Comparison of ENCODE assay signal across 19 mouse cellular contexts in the genomic region with DNA sequence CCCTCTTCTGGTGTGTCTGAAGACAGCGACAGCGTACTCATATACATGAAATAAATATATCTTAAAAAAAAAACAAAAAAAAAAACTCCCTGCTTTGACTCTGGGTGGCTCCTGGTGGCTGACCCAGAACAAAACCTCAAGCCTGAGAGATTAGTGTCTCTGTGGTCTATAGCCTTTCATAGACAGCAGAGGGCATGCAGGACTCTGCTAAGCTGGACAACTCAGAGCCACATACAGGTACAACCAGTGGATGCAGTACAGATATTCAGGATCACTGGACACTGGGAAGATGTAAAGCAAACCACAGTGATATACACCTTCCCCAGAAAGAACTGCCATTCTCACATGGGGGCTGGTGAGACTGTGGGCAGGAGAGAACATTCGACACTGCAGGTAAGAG. TPM values are rescaled to one million over a fixed set of nuclear protein-coding genes. Genes with fewer than 3 reads are reported as not detected.
A peak's percentile ranks its signal among the peaks of the same experiment; 100 is the strongest.
DNase-seq lines count a peak whose midpoint lies in the region; ATAC-seq and TF ChIP-seq lines count a peak whose summit lies in the region.
"Had no signal": no experiment of that assay in that cellular context is flagged by ENCODE, and none has a peak within 500 bp of the region (broad histone marks: within the 10 kb centered on the region; RNA-seq: fewer than 3 reads in every experiment).

No protein-coding gene starts in this region.

- peak; percentile 38 for TF ChIP-seq CTCF in gastrocnemius, adult 2 months (IDR thresholded peaks at IDR 0.05)
- peak; percentile 37 for TF ChIP-seq CTCF in kidney, postnatal 0 days (IDR thresholded peaks at IDR 0.05; ENCODE audit: low read depth)
- peak in 1 of 2 experiments; percentile 30; a peak in 2 of 4 replicates for TF ChIP-seq CTCF in CH12.LX (conservative IDR thresholded peaks at IDR 0.05 in 1 of 2, IDR thresholded peaks at IDR 0.05 in 1 of 2; ENCODE audit: low read depth in 2 of 2, low read length in 2 of 2)

- TF ChIP-seq POLR2A in CH12.LX (IDR thresholded peaks at IDR 0.05; ENCODE audit: low read depth, low read length): no peak

- no peak overlapping the region for H3K4me3 ChIP-seq in gastrocnemius, adult 2 months
- no peak overlapping the region for H3K4me3 ChIP-seq in kidney, postnatal 0 days (replicated peaks; ENCODE audit: low read depth, low read length)
- no peak overlapping the region for H3K4me3 ChIP-seq in CH12.LX (replicated peaks in 1 of 3; ENCODE audit: low read depth in 2 of 3, low read length in 2 of 3, poor library complexity in 1 of 3)
- no peak overlapping the region for H3K4me3 ChIP-seq in limb, embryonic 10.5 days
- H3K4me3 ChIP-seq: erythroblast, embryonic 14.5 days; forebrain, embryonic 15.5 days; heart, embryonic 15.5 days; hindbrain, embryonic 15.5 days; liver, embryonic 15.5 days; neural tube, embryonic 13.5 days; stomach, embryonic 15.5 days had no signal

- in situ Hi-C loops in CH12.LX (cut with MboI; ENCODE audit: low pct_ligation_motif_present, low pct_unique_long_range_greater_than_20kb, low sequenced_read_pairs): loop anchor here (5.0 kb wide), 1 partner anchor 138 kb away; no protein-coding TSS in a partner anchor

- 75% methylated on average over 3 of the region's 3 CpGs for WGBS in kidney, postnatal 0 days
- 95% methylated on average over 3 of the region's 3 CpGs for WGBS in limb, embryonic 10.5 days

- 0 out of 2 replicates have a peak, but pooled peaks cover 7% of the 10 kb centered on the region for H3K4me1 ChIP-seq in kidney, postnatal 0 days (replicated peaks; ENCODE audit: insufficient read depth, low read length)
- H3K4me1 ChIP-seq in CH12.LX (ENCODE audit: control insufficient read depth in 1 of 2, insufficient read depth in 2 of 2): peaks cover 0 to 11% of the 10 kb centered on the region in 2 experiments; a peak in 2 of 4 replicates
- peaks cover 24% of the 10 kb centered on the region for H3K4me1 ChIP-seq in limb, embryonic 10.5 days
- H3K4me1 ChIP-seq: liver, embryonic 15.5 days had no signal

- no peak overlapping the region for H3K9ac ChIP-seq in kidney, postnatal 0 days (ENCODE audit: low read depth, low read length)
- no peak overlapping the region for H3K9ac ChIP-seq in CH12.LX (ENCODE audit: insufficient read depth, low read depth)
- H3K9ac ChIP-seq: forebrain, embryonic 15.5 days; heart, embryonic 15.5 days; hindbrain, embryonic 15.5 days; liver, embryonic 15.5 days; neural tube, embryonic 13.5 days; stomach, embryonic 15.5 days had no signal

- no peak for DNase-seq in gastrocnemius, adult 2 months
- DNase-seq in gastrocnemius, postnatal 25 days: no peak
- peak; percentile 34 for DNase-seq in kidney, postnatal 0 days (ENCODE audit: low spot score)
- no peak for DNase-seq in kidney, postnatal 36 days
- DNase-seq in CH12.LX (ENCODE audit: extremely low read depth): no peak
- peak; percentile 48 for DNase-seq in cerebellum, adult 9-10 months
- DNase-seq in adrenal gland, adult (ENCODE audit: inconsistent age in 2 of 2, low spot score in 1 of 2): no peak
- DNase-seq in limb, embryonic 10.5 days (ENCODE audit: low spot score): no peak
- DNase-seq: adrenal gland, adult 2 months; kidney, adult 18-20 months; right cerebral cortex, postnatal 14 days had no signal

- no peaks in the 10 kb centered on the region for H3K27me3 ChIP-seq in kidney, postnatal 0 days (ENCODE audit: insufficient read depth, low read length)
- peaks cover 1% of the 10 kb centered on the region for H3K27me3 ChIP-seq in CH12.LX (replicated peaks)
- no peaks in the 10 kb centered on the region for H3K27me3 ChIP-seq in limb, embryonic 10.5 days (ENCODE audit: low read depth, poor library complexity, severe bottlenecking)
- H3K27me3 ChIP-seq: forebrain, embryonic 15.5 days; heart, embryonic 15.5 days; hindbrain, embryonic 15.5 days; neural tube, embryonic 13.5 days; stomach, embryonic 15.5 days had no signal

- no peak; the same call in none of the 2 replicates for TF ChIP-seq RAD21 in CH12.LX (IDR thresholded peaks at IDR 0.05; ENCODE audit: low read depth, low read length)

- no peak for TF ChIP-seq EP300 in CH12.LX (IDR thresholded peaks at IDR 0.05; ENCODE audit: low read length)

- no peak for ATAC-seq in kidney, postnatal 0 days (replicated peaks; ENCODE audit: low FRiP score, low read depth)
- ATAC-seq: forebrain, embryonic 15.5 days had no signal

- no peaks in the 10 kb centered on the region for H3K79me2 ChIP-seq in CH12.LX (replicated peaks; ENCODE audit: control insufficient read depth, extremely low read depth, insufficient read depth, poor library complexity, severe bottlenecking)

- dilution Hi-C loops in CH12.LX (cut with MboI; ENCODE audit: extremely low pct_ligation_motif_present, extremely low pct_unique_long_range_greater_than_20kb, low sequenced_read_pairs): no loop called here

- no peak overlapping the region for H3K27ac ChIP-seq in gastrocnemius, adult 2 months
- H3K27ac ChIP-seq in kidney, postnatal 0 days: no peak overlapping the region
- no peak overlapping the region for H3K27ac ChIP-seq in CH12.LX (ENCODE audit: insufficient read depth, low read depth)
- H3K27ac ChIP-seq in limb, embryonic 10.5 days: no peak overlapping the region
- H3K27ac ChIP-seq: forebrain, embryonic 15.5 days; heart, embryonic 15.5 days; hindbrain, embryonic 15.5 days; liver, embryonic 15.5 days; neural tube, embryonic 13.5 days; stomach, embryonic 15.5 days had no signal

- H3K4me2 ChIP-seq in kidney, postnatal 0 days (ENCODE audit: low read length): no peak overlapping the region
- H3K4me2 ChIP-seq in CH12.LX (ENCODE audit: insufficient read depth, low read depth, poor library complexity, severe bottlenecking): no peak overlapping the region
- H3K4me2 ChIP-seq: forebrain, embryonic 15.5 days; heart, embryonic 15.5 days; hindbrain, embryonic 15.5 days; liver, embryonic 15.5 days; neural tube, embryonic 13.5 days; stomach, embryonic 15.5 days had no signal

- no peaks in the 10 kb centered on the region for H3K36me3 ChIP-seq in kidney, postnatal 0 days (ENCODE audit: insufficient read depth, low read length)
- no peaks in the 10 kb centered on the region for H3K36me3 ChIP-seq in CH12.LX (replicated peaks in 1 of 2; ENCODE audit: control insufficient read depth in 1 of 2, insufficient read depth in 1 of 2, low read length in 1 of 2)
- no peaks in the 10 kb centered on the region for H3K36me3 ChIP-seq in limb, embryonic 10.5 days
- H3K36me3 ChIP-seq: forebrain, embryonic 15.5 days; G1E; heart, embryonic 15.5 days; hindbrain, embryonic 15.5 days; liver, embryonic 15.5 days; neural tube, embryonic 13.5 days; stomach, embryonic 15.5 days had no signal

- intact Hi-C loops in gastrocnemius, adult 2 months (cut with DNase I): loop anchor here (2.0 kb wide), 1 partner anchor 95 kb away; the partner anchor contains the start of gene Slc16a1

- no peaks in the 10 kb centered on the region for H3K9me3 ChIP-seq in kidney, postnatal 0 days (replicated peaks; ENCODE audit: low read length)
- H3K9me3 ChIP-seq in CH12.LX (replicated peaks; ENCODE audit: low read length): no peaks in the 10 kb centered on the region
- no peaks in the 10 kb centered on the region for H3K9me3 ChIP-seq in limb, embryonic 10.5 days (replicated peaks)
- H3K9me3 ChIP-seq: forebrain, embryonic 15.5 days; G1E; heart, embryonic 15.5 days; hindbrain, embryonic 15.5 days; liver, embryonic 15.5 days; neural tube, embryonic 13.5 days; stomach, embryonic 15.5 days had no signal

TF ChIP-seq in CH12.LX, 34 proteins besides CTCF, POLR2A, EP300 and RAD21:
- TF ChIP-seq MYC (IDR thresholded peaks at IDR 0.05; ENCODE audit: low read depth, low read length): no peak
- TF ChIP-seq SMC3 (IDR thresholded peaks at IDR 0.05; ENCODE audit: low read depth, low read length): peak; percentile 3; the same call in 1 of the 2 replicates
- TF ChIP-seq USF1 (IDR thresholded peaks at IDR 0.05; ENCODE audit: low read depth, low read length): no peak
- no peak for TF ChIP-seq ZKSCAN1 (IDR thresholded peaks at IDR 0.05; ENCODE audit: borderline replicate concordance, low read depth, low read length)

RNA-seq across cellular contexts. Expression of gene Lrig2, which starts 32.1 kb away (rescaled TPM):
- 1 to 10 TPM; 5.4 to 5.8 TPM for total RNA-seq in gastrocnemius, adult 2 months (2021)
- 1 to 10 TPM; 4.7 to 4.9 TPM for total RNA-seq in gastrocnemius, postnatal 25 days (2021)
- polyA plus RNA-seq in kidney, postnatal 0 days (2015; fragmentation: Nextera tagmentation; extraction: Ambion mirVana): 11.2 and 11.5 TPM in 2 replicates
- total RNA-seq in CH12.LX (2012; rRNA removed) (4.5 and 5.4 TPM in 2 replicates), CH12.LX (2014; rRNA removed) (4.6 and 5.1 TPM in 2 replicates)
- 2.8 and 3.4 TPM in 2 replicates for polyA plus RNA-seq in CH12.LX (2012; ENCODE audit: insufficient read length, low read depth)
- 14.4 and 20.2 TPM in 2 replicates for polyA plus RNA-seq in limb, embryonic 10.5 days (2016; fragmentation: Nextera tagmentation; extraction: Ambion mirVana)

Comparison
In these comparisons a context has a peak if more than half of its experiments do, and no peak if none do; other contexts are left out.
1. DNase-seq: peak in kidney, postnatal 0 days (single experiment) and cerebellum, adult 9-10 months (single experiment); none in gastrocnemius, adult 2 months (single experiment), gastrocnemius, postnatal 25 days (single experiment), kidney, postnatal 36 days (0 of 2), CH12.LX (single experiment), adrenal gland, adult (0 of 2) and limb, embryonic 10.5 days (single experiment).